Mouse (Mus musculus) cerebellum, postnatal 14 days (tissue): ENCODE measurements at regions not wholly inside any gene's neighbourhood (a gene's known extent, or its start where the extent isn't known, plus 50 kb on each side); places are given as distances from the start of the nearest gene placed in this dataset.
"Not testable (repeated sequence)": the region's sequence is repeated elsewhere in the genome, so short reads cannot be mapped to it uniquely, and the experiment has no call there.

Source experiments
- DNase-seq, 2 experiments: peaks; one replicate each; pipeline ENCODE4 v3.0.0; 2021; ENCODE audit warnings: mixed read lengths in 2 of 2

- DNase-seq: no peak
These were observed 157.8 kb downstream of the Ube2e3 start for GRCm38 (mm10) chr2:79025678-79026077.

DNA sequence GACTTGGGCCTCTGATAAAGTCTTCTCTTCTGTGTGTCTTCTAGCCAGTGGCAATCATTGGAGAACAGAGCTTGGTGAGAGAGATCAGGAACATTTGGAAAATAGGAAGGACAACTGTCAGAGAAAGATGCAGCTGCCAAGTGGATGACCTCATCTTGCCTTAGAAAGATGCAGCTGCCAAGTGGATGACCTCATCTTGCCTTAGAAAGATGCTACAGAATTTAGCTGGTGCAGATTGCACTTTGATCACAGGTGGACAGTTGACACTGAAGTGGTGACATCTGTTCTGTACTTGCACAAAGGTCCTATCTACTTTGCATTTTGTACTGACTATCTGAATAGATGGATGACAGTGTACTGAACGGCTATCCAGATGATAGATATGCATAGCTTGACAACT, 163.1 kb downstream of the Ube2e3 start:
- DNase-seq: peak in 1 of 2 experiments; percentile 26

DNA sequence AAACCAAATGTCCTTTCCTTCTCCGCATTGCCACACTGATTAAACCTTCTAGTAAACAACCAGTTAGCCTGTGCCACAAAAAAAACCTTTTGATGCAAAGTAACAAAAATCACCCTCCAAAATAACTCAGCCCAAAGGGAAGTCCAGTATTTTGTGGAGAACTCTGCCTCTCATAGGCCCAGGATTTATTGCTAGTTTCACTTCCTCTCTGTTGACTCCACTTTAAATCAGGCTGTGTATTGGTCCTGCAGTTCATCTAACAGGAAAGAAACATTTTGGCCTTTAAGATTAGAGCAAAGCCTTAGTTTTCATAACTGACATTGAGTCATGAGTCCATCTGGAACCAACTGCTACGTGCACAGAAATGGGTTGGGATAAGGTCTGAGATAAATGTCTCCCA, 168.4 kb downstream of the Ube2e3 start:
- no peak for DNase-seq

- DNase-seq: no peak
These were observed 170.7 kb downstream of the Ube2e3 start for GRCm38 (mm10) chr2:79038624-79039023.

DNA sequence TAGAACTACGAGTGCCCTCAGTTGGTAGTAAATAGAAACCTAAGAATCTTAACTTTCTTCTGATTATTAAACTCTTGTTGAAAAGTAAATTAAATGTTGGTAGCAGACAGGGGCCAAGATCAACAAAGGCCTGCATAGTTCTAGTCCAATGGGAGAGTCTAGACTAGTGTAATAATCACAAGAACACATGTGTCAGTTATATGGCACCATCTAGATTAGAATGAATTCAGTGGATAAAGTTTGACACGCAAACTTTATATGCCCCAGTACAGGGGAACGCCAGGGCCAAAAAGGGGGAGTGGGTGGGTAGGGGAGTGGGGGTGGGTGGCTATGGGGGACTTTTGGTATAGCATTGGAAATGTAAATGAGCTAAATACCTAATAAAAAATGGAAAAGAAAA, 176.9 kb downstream of the Ube2e3 start:
- DNase-seq: not testable (repeated sequence)

- DNase-seq: no peak
These were observed 177.6 kb downstream of the Ube2e3 start for GRCm38 (mm10) chr2:79045508-79045907.

DNA sequence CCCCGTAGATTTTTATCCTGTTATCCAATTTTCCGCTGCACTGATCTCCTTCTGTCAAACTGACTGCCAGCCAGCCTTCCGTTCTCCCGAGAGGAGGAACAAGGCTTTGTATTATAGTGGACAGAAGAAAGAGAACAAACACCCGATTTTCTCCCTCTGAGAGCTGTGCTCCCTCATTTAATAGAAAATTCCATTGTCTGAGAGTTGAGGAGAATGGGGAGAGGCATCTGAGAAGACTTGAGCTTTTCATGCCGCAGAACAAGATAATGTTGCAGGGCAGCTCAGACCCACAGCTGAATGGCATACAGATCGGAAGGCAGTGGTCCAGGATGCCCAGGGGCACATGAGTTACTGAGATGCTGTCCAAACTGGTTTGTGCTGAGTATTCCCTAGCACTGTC, 180.1 kb downstream of the Ube2e3 start:
- DNase-seq: peak; percentile 79 to 87

- DNase-seq: no peak
These were observed 181.0 kb downstream of the Ube2e3 start for GRCm38 (mm10) chr2:79048777-79049537.

GRCm38 (mm10) chr2:79050495-79051046, 182.6 kb downstream of the Ube2e3 start:
- DNase-seq: no peak

DNA sequence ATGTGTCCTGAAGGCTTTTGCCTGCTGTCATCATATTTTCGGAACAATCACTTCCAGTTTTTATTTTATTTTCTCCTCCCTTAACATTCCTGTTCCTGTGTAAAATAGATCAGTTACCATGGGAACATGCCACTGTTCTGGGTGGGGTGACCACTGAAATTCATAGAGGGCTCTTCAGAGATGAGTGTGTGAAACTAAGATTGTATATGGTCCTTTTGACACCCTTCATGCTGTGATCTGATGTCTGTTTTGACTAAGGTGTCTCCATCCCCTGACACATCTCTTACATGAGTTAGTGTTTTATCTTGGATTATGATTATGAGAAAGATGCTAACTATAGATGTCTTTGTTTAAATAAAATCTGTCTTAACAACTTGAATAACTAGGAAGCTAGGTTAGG, 184.3 kb downstream of the Ube2e3 start:
- DNase-seq: no peak

DNA sequence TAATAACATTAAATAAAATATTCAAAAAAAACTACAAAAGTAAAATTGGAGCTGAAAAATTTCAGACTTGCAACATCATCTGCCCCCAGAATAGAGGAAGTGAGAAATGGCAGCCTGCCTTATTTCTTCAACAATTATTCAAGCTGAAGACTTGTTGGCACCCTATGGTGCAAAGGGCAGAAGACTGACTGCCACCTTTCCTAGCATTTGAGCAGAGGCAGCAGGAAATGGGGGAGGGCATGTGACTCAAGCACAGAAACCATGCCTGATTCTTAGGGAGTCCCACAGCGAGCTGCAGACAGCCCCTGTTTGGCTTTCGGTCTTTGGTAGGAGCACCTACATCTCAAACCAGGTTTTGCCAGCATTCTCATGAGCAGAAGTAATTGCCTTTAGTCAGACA, 188.2 kb downstream of the Ube2e3 start:
- no peak for DNase-seq

- DNase-seq: no peak
These were observed 191.4 kb downstream of the Ube2e3 start for GRCm38 (mm10) chr2:79059115-79059943.

GRCm38 (mm10) chr2:79059944-79060238, 192.0 kb downstream of the Ube2e3 start:
- DNase-seq: peak in 1 of 2 experiments; percentile 15

DNA sequence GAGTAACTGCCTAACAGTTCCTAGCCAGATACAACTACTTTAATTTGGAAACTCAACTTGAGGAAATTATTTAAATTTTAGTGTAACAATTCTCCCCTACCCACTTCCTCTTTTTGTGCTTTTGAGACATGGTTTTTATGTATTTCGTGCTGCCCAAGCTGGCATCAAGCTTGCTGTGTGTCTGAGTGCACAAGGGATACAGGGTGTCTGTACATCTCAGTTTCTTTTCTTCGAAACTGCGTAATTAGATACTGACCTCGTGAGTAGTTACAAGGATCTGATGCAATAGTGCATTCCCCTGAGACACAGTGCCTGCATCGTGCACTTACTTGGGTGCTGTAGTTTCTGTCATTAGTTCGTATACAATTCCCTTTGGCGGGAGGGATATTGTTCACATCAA, 192.4 kb downstream of the Ube2e3 start:
- DNase-seq: no peak

- no peak for DNase-seq
These were observed 193.6 kb upstream of the Itga4 start for GRCm38 (mm10) chr2:79061645-79062044.

DNA sequence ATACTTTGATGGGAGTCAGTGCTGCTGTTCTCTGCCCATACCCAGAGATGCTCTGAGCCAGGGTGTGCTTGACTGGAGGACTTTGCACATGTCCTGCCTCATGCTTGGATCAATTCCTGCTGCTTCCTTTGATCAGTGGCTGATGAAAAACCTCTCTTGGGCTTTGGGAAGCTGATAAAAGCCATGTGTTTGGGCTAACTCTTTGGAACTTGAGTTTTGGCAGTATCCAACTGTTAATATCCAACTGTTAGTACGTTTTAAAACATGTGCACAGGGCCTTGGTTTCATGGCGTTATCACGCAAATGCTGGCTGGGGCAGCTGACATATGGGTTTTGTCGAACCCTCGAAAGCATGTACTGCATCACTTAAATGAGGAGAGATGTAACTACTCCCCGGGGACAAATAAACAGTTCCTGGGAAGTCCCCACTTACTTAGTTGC, 193.0 kb upstream of the Itga4 start:
- no peak for DNase-seq

DNA sequence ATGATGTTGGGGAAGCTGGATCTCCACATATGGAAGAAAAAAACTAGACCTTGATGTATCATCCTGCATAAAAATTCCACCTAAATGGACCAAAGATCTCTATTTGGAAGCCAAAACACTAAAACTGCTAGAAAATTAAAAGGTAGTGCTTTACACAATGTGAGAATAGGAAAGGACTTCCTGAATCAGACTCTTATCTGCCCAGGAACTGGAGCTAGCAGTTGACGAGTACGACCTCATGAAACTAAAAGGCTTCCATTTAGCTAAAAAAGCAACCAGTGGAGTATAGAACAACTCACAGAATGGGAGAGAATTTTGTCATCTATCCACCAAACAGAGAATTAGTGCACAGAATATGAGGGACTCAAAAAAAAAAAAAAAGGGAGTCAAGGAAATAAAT, 191.6 kb upstream of the Itga4 start:
- DNase-seq: no peak

- no peak for DNase-seq
These were observed 189.9 kb upstream of the Itga4 start for GRCm38 (mm10) chr2:79065321-79065720.

GRCm38 (mm10) chr2:79076115-79076514, 179.1 kb upstream of the Itga4 start:
- no peak for DNase-seq

DNA sequence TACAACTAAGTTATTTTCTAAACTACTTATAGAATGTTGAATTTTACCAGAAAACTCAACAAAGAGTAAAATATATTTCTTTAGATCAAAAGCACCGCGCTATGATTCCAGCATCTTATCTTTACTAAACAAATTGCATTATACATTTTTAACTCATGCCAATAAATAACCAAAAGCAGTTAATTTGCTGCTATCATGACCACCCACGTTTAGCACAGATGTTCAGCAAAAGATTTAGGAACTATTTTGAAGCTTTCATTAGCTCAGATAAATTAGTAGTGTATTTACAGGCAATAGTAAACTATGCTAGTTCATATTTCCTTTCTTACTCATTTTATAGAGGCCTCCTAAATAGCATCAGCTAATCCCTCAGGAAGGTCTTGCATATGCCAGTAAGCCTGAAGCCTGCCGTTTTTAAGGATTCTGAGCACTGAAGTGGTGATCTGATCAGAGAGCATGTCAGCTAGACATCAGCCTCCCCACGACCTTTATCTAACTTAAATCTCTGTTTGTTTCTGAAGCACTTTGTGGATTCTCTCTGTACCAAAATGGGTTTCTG, 176.3 kb upstream of the Itga4 start:
- DNase-seq: no peak

GRCm38 (mm10) chr2:79081769-79082168, 173.5 kb upstream of the Itga4 start:
- DNase-seq: no peak

DNA sequence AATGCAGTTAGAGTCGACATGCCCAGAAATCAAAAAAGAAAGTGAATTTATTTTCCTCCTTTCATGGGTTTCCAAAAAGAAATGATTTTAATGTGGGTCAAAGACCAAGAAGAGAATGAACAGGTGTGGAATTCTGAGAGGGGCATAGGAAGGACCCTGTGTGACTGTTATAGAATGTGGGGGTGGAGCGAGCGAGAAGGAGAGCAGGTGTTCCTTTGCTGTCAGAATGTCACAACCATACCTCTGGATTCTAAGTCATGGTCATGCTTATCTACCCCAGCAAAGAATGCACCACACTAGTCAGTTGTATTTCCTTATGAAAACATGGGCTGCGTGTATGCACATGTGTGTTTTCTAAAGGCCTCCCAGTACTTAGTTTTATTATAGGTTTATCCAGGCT, 168.9 kb upstream of the Itga4 start:
- DNase-seq: no peak

DNA sequence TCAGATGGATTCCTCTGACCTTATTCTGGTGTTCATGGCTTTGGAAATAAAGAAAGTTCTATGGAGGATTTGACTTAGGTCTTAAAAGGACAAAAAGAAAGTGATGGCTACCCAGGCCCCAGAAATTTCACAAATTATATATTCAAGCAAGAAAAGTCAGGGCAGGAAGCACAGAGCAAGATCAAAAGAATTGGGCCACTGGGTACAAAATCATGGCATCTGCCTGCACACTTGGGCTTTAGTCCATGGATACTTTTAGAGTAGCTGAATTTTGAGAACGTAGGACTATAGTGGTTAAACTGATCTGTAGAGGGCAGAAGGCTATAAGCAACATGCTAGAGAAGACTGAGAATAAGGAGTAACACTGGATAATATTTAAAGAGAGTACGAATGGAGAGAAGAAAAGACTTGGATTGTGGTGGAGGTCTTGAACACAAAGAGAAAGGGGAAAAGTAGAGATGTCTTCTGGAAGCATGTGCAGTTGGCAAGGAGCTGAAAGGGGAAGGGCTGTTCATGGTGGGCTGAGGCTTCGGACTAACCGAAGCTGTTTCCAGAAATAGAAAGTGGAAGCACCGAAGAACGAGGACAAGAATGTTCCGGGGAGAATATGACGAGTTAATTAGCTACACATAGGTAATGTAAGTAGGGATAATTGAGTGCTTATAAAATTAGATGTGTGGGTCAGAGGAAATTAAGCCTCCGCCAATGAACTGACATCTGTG, 168.2 kb upstream of the Itga4 start:
- DNase-seq: peak; percentile 13 to 26
